Mouse (Mus musculus): ENCODE data around the gene Gse1.

- no peak for TF ChIP-seq ZC3H11A (IDR thresholded peaks at IDR 0.05; ENCODE audit: borderline replicate concordance, low read depth, low read length)
- TF ChIP-seq ZNF384 (IDR thresholded peaks at IDR 0.05; ENCODE audit: low read depth, low read length): no peak
These were observed 209.0 kb downstream of the Gse1 start for GRCm38 (mm10) chr8:120437207-120437606.
